Comparison of ENCODE assay signal across 8 mouse cellular contexts in the genomic region with DNA sequence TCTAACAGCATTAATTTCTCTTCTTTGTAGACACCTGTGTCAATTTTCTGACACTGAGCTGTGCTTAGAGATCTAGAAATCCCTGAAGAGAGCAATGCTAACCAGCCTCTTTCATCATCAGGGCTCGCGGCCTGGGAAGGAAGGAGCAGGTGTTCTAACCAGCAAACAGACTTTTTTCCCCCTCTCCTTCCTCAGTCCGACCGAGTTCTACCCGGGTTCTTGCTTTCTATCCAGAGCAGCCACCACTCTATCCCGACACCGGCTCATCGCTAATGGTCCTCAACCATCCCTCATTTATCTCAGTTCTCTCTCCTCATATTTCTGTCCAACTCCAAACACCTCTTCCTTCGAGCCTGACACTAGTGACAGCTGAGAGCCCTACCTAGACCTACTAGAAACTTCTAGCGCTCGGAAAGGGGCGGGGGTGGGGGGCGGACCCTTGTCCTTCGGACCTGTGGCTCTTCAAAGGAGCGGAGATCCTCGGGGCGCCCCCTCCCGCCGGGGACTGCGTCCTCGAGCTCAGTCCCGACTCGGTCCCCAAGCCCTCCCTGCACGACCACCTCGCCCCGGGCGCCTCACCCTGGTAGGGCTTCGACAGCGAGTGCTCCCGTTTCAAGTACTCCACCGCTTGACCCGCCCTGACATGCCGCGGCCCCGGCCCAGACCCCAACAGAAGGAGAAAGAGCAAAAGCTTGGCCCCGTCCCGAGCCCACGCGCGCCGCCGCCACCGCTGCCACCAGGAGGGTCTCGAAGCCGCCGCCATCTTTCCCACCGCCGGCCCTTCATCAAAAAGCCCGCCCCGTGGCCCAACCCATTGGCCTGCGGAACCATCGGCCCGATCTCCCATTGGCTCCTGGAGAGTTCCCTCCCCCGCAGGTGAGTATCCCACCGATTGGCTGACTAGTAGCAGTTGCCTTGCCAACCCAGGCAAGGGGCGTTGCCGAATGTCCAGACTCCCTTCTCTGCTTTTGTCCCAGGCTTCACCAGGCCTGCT. TPM values are rescaled to one million over a fixed set of nuclear protein-coding genes. Genes with fewer than 3 reads are reported as not detected.
DNase-seq lines count a peak whose midpoint lies in the region; ATAC-seq and TF ChIP-seq lines count a peak whose summit lies in the region.

A gene (minus strand): TSS at position 801 of the 994 bp plus-strand sequence.

- peak within 1 kb of the TSS; percentile 63 for H3K4me2 ChIP-seq in forebrain, embryonic 15.5 days (replicated peaks)

- no peak for TF ChIP-seq CTCF in lung, adult 2 months (IDR thresholded peaks at IDR 0.05; ENCODE audit: insufficient read depth, low read length)

- intact Hi-C loops in heart, postnatal 25 days (cut with DNase I), result loop anchor here (5.0 kb wide), 1 partner anchor 33 kb away; no protein-coding TSS in a partner anchor

- no peaks in the 10 kb centered on the region for H3K27me3 ChIP-seq in forebrain, embryonic 15.5 days

- no peaks in the 10 kb centered on the region for H3K9me3 ChIP-seq in ES-E14 (ENCODE audit: control insufficient read depth, insufficient read depth, low read depth, low read length)
- H3K9me3 ChIP-seq in forebrain, embryonic 15.5 days, result no peaks in the 10 kb centered on the region

- H3K4me1 ChIP-seq in ES-E14 (ENCODE audit: control insufficient read depth in 2 of 2, insufficient read depth in 2 of 2, low read length in 2 of 2, poor library complexity in 1 of 2), result 0 out of 4 replicates have a peak, but pooled peaks cover 0 to 2% of the 10 kb centered on the region in 2 experiments
- H3K4me1 ChIP-seq in forebrain, embryonic 15.5 days, result peaks cover 12% of the 10 kb centered on the region
- H3K4me1 ChIP-seq in lung, adult 2 months (ENCODE audit: control insufficient read depth, insufficient read depth, low read length), result peaks cover 4% of the 10 kb centered on the region; the same call in 1 of the 2 replicates

- 0 out of 2 replicates have a peak, but pooled peaks cover 4% of the 10 kb centered on the region for H3K36me3 ChIP-seq in ES-E14 (ENCODE audit: control insufficient read depth, insufficient read depth, low read length, poor library complexity, severe bottlenecking)
- H3K36me3 ChIP-seq in forebrain, embryonic 15.5 days, result peaks cover 7% of the 10 kb centered on the region; the same call in 1 of the 2 replicates

- in situ Hi-C loops in ES-E14 (cut with MboI; ENCODE audit: low sequenced_read_pairs in 2 of 2, unreplicated experiment in 2 of 2), result no loop called here

- peak; percentile 99 for ATAC-seq in forebrain, embryonic 15.5 days (replicated peaks)
- peak; percentile 100 for ATAC-seq in neutrophil, adult 5-6 weeks (ENCODE audit: extremely low read depth, insufficient number of reproducible peaks, low FRiP score, poor library complexity, severe bottlenecking)

- H3K4me3 ChIP-seq in ES-E14 (ENCODE audit: insufficient read depth in 1 of 2, low read depth in 1 of 2, low read length in 2 of 2, poor library complexity in 1 of 2, severe bottlenecking in 1 of 2), result peak within 1 kb of the TSS; percentile 82 to 89
- peak within 1 kb of the TSS; percentile 71 for H3K4me3 ChIP-seq in forebrain, embryonic 15.5 days
- H3K4me3 ChIP-seq in lung, adult 2 months (replicated peaks; ENCODE audit: extremely low read depth, low read depth, low read length), result peak within 1 kb of the TSS; percentile 94

- TF ChIP-seq POLR2A in lung, adult 2 months (IDR thresholded peaks at IDR 0.05; ENCODE audit: borderline replicate concordance, extremely low read depth, low read depth, low read length), result peak; percentile 35; the same call in 1 of the 2 replicates

- DNase-seq in ES-E14 (ENCODE audit: low read depth, low spot score), result peak; percentile 94
- DNase-seq in cerebellum, adult 11-12 months, result peak; percentile 97
- DNase-seq in heart, postnatal 25 days (ENCODE audit: low spot score), result peak; percentile 93
- DNase-seq in layer of hippocampus, adult 18-20 months (ENCODE audit: low spot score in 2 of 2), result peak; percentile 95 to 99
- DNase-seq in lung, adult 2 months, result peak; percentile 91
- peak; percentile 95 to 98 for DNase-seq in thymus, adult 18-20 months

- H3K27ac ChIP-seq in ES-E14 (ENCODE audit: insufficient read depth, low read depth, low read length, poor library complexity, severe bottlenecking), result no peak within 1 kb of the TSS
- peak within 1 kb of the TSS; percentile 76 for H3K27ac ChIP-seq in forebrain, embryonic 15.5 days (replicated peaks)

- under 1% methylated on average over 57 of the region's 57 CpGs for WGBS in forebrain, embryonic 15.5 days
- under 1% methylated on average over 57 of the region's 57 CpGs for WGBS in lung, adult 2 months

- peak within 1 kb of the TSS; percentile 90 for H3K9ac ChIP-seq in ES-E14 (ENCODE audit: insufficient read depth, low read depth, low read length, poor library complexity, severe bottlenecking)
- H3K9ac ChIP-seq in forebrain, embryonic 15.5 days (replicated peaks), result peak within 1 kb of the TSS; percentile 65

TF ChIP-seq in ES-E14, 5 proteins besides CTCF, POLR2A, EP300 and RAD21:
- TF ChIP-seq ZC3H11A (IDR thresholded peaks at IDR 0.05; ENCODE audit: borderline replicate concordance, low read depth, low read length), result no peak
- TF ChIP-seq HCFC1 (IDR thresholded peaks at IDR 0.05; ENCODE audit: borderline replicate concordance, insufficient read depth, low read length), result no peak
- TF ChIP-seq CHD2 (IDR thresholded peaks at IDR 0.05; ENCODE audit: low read depth, low read length), result no peak; the same call in 1 of the 2 replicates
- TF ChIP-seq MAFK (IDR thresholded peaks at IDR 0.05; ENCODE audit: insufficient read depth, low read depth, low read length), result no peak
- no peak for TF ChIP-seq ZNF384 (IDR thresholded peaks at IDR 0.05; ENCODE audit: low read depth, low read length)

RNA-seq across cellular contexts. Expression of the gene that starts here (rescaled TPM):
- total RNA-seq in ES-E14 (2012; rRNA removed), result 10.9 and 13.0 TPM in 2 replicates
- 66.3 and 68.4 TPM in 2 replicates for polyA plus RNA-seq in forebrain, embryonic 15.5 days (2015; fragmentation: Nextera tagmentation; extraction: Ambion mirVana)
- total RNA-seq in heart, postnatal 25 days (2021), result 10 to 100 TPM; 22.8 to 27.2 TPM
- total RNA-seq in layer of hippocampus, adult 18-20 months (2021), result 10 to 100 TPM; 72.1 to 77.4 TPM
- 9.7 and 15.9 TPM in 2 replicates for polyA plus RNA-seq in lung, adult 2 months (2012; rRNA removed)
- total RNA-seq in neutrophil, adult 5-6 weeks (2017), result 13.0 and 14.9 TPM in 2 replicates
